Mouse (Mus musculus) 416B (cell line): ENCODE measurements around the gene Ap3m1.

ENCODE experiments used
- DNase-seq: peaks from one replicate; pipeline ENCODE4 v3.0.0; 2011; ENCODE audit warnings: low read depth

Ap3m1 gene

DNA sequence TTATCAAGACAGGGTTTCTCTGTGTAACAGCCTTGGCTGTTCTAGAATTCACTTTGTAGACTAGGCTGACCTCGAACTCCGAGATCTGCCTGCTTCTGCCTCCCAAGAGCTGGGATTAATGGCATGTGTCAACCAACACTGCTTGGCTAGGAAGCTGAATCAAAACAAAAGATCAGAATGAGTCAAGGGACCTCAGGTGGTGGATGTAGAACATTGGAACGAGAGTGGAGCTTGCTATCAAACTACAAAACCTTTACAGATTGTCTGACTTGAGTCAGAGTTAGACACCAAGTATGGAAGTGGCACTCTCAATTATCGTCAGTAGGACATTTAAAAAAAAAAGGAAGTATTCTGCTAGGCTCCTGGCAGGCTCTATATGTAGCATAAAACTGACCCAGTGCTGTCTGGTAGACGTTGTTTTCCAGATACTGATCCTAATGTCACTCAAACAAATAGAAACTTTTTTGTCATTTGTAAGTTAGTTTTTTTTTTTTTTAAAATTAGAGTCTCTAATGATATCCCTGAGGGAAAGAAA lies 38.4 kb downstream of the Ap3m1 start:
- DNase-seq: no peak

DNA sequence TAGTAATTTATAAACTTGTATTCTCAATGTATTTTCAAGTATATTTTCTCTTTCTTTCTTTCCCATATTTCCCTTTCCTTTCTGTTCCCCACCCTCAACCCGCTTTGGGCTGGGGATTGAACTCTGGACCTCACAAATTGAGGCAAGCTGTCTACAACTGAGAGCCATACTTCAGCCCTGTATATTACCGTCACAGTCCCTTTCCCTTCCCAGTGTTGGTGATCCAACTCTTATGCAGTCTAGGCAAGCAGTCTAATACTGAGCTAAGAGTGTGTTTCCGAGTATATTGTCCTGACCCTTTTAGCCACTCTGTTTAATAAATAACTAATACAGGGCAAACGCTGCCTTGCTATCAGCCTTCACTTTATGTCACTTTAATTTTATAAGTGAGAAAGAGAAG lies 52.7 kb downstream of the Ap3m1 start:
- DNase-seq: no peak

DNA sequence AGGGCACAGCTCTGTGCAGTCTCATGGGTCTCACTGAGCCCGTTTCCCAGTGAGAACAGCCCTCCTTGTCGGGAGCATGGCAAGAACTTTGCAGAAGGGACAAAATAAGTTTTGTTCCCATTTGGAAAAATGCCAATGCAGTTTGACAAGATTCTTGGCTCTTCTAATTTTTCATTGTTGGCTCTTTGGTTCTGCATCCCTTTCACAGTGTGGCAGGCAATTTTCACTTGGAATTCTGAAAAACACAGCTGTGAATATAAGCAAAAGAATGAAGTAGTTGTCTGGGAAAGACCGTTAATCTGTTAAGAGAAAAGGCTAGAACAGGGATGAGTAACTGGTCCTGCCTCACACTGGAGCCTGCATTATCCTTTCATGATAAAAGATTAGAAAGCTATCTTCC lies 54.8 kb downstream of the Ap3m1 start:
- no peak for DNase-seq

GRCm38 (mm10) chr14:20996361-20996760 lies 55.9 kb downstream of the Ap3m1 start:
- DNase-seq: no peak

DNA sequence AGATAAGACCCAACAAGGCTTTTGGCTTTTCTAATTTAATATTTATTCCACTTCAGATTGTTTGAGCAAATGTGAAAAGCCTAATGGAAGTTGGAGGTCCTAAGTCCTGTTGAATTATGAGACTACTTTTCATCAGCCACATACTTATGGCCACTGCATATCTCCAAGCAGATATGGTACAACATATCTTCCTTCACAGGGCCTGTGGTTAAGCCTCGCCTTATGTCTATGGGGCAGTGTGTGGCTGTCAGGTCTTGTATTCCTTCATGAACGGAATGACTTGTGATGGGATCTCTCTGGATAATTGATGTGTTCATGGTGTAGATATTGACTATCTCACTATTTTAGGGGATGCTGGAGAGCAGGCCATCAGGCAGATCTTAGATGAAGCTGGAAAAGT lies 56.8 kb downstream of the Ap3m1 start:
- DNase-seq: no peak

DNA sequence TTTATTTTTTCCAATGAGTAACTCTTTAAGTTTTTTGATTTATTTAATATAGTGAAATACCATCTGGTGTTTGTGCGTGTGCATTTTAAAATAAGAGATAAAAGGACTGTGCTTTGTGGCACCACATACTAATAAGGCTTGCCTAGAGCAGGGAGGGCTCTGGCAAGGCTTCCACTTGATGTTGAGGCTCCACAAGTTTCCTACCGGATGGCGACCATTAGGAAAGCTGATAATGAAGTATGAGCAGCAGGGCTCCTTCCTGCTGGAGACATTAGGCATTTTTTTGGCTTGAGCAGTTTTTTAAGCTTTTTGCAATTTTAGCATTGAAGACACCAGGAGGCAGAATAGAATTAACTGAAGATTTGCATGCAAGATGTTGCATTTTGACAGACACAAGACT lies 57.8 kb downstream of the Ap3m1 start:
- no peak for DNase-seq

DNA sequence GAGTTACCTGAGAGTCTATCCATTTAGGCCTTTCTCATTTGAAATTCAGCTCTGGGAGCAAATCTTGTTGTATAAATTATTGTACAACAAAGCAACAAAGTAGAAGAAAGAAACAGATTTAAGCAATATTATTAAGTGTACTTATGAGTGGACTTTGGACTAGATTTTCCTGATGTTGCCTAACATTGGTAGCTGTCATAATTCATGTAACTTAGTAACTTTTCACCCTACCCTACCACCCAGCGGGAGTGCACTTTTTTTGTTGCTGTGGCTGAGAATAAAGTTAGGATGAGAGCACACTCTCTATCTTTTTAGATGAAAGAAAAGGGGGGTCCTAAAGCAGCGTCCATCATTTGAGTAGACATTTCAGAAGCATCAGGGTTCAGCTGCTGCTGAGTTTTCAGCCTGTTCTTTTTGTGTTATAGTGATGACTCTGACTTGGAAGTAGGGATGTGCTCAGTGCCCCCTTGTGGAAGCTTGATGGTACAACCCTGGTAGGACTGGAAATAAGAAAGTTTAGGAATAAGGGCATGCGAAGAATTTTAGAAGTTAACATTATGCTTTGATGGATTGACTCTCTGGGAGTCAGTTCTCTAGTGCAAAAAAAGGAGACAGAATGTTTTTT lies 59.1 kb downstream of the Ap3m1 start:
- peak; percentile 82 for DNase-seq

GRCm38 (mm10) chr14:20991492-20991891 lies 60.8 kb downstream of the Ap3m1 start:
- DNase-seq: no peak

- DNase-seq: peak; percentile 58
Measured at GRCm38 (mm10) chr14:20985482-20985881, 66.8 kb downstream of the Ap3m1 start.

- DNase-seq: peak; percentile 46
Measured at GRCm38 (mm10) chr14:20983832-20984231, 68.5 kb downstream of the Ap3m1 start.
